Comparison of ENCODE assay signal across 8 mouse cellular contexts in the genomic region with DNA sequence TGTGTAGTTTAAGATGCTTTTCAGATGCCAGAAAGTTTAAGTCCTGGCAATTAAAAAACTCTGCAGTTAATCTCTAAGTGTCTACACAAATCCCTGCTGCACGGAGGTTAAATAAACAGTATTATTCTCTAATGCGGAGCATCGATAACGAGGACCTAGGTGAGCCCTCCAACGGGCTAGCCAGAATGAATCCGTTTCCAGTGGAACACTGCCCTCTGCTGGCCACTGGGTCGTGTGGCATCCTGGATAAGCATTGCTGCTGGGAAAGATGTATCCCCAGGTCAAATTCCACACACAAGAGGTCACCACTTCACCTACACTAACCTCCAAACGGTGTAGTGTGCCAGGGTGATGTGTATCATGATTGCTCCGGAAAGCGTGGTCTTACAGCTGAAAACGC. TPM values are rescaled to one million over a fixed set of nuclear protein-coding genes. Genes with fewer than 3 reads are reported as not detected.
DNase-seq lines count a peak whose midpoint lies in the region; ATAC-seq lines count a peak whose summit lies in the region.

No protein-coding gene starts in this region.

- H3K27me3 ChIP-seq in hindbrain, embryonic 10.5 days (ENCODE audit: insufficient read depth, poor library complexity, severe bottlenecking): no peaks in the 10 kb centered on the region; the same call in 1 of the 2 replicates

- H3K4me3 ChIP-seq in hindbrain, embryonic 10.5 days: no peak overlapping the region

- peaks cover 21% of the 10 kb centered on the region for H3K4me1 ChIP-seq in hindbrain, embryonic 10.5 days (replicated peaks)

- peak; percentile 85 for ATAC-seq in megakaryocyte, adult 5-6 weeks (ENCODE audit: poor library complexity, severe bottlenecking)

- H3K36me3 ChIP-seq in hindbrain, embryonic 10.5 days: 0 out of 2 replicates have a peak, but pooled peaks cover 5% of the 10 kb centered on the region

- no peaks in the 10 kb centered on the region for H3K9me3 ChIP-seq in hindbrain, embryonic 10.5 days

- no peak overlapping the region for H3K27ac ChIP-seq in hindbrain, embryonic 10.5 days

- DNase-seq in NIH3T3 (ENCODE audit: low read depth): peak; percentile 84
- peak; percentile 85 for DNase-seq in cerebellum, adult 8-10 months
- DNase-seq in forelimb bud, embryonic 11.5 days (ENCODE audit: low read depth, low spot score): peak; percentile 86
- DNase-seq in hindbrain, embryonic 10.5 days (ENCODE audit: low spot score): peak; percentile 84
- peak; percentile 72 to 85 for DNase-seq in layer of hippocampus, postnatal 14 days (ENCODE audit: low spot score in 2 of 2)
- peak; percentile 73 for DNase-seq in right cerebral cortex, adult 18-20 months
- peak; percentile 34 for DNase-seq in urinary bladder, postnatal 10 days (ENCODE audit: low spot score)

- WGBS in hindbrain, embryonic 10.5 days: 11% methylated on average over 11 of the region's 11 CpGs

RNA-seq across cellular contexts. Expression of a gene that starts 15.2 kb away (rescaled TPM):
- polyA plus RNA-seq in hindbrain, embryonic 10.5 days (2016; fragmentation: Nextera tagmentation; extraction: Ambion mirVana): 7.3 and 8.8 TPM in 2 replicates
- total RNA-seq in layer of hippocampus, postnatal 14 days (2021): 1 to 10 TPM; 2.9 to 4.3 TPM
- total RNA-seq in megakaryocyte, adult 5-6 weeks (2015): 0.47 and 0.93 TPM in 2 replicates
- total RNA-seq in megakaryocyte, adult 5-6 weeks (2017): 0.53 and 0.92 TPM in 2 replicates

RNA-seq across cellular contexts. Expression of a gene that starts 17.4 kb away (rescaled TPM):
- 9.9 and 10.3 TPM in 2 replicates for polyA plus RNA-seq in hindbrain, embryonic 10.5 days (2016; fragmentation: Nextera tagmentation; extraction: Ambion mirVana)
- total RNA-seq in layer of hippocampus, postnatal 14 days (2021): 10 to 100 TPM; 51.0 to 58.8 TPM
- 24.4 and 37.7 TPM in 2 replicates for total RNA-seq in megakaryocyte, adult 5-6 weeks (2015)
- 29.5 and 35.5 TPM in 2 replicates for total RNA-seq in megakaryocyte, adult 5-6 weeks (2017)

Comparison
In these comparisons a context has a peak if more than half of its experiments do, and no peak if none do; other contexts are left out.
1. DNase-seq: peak in every context shown above with its lines; median percentile 86 in forelimb bud, embryonic 11.5 days; 85 in cerebellum, adult 8-10 months; 84 in NIH3T3; 84 in hindbrain, embryonic 10.5 days; 78 in layer of hippocampus, postnatal 14 days; 73 in right cerebral cortex, adult 18-20 months; 34 in urinary bladder, postnatal 10 days.